Mouse (Mus musculus) MEL (cell line): ENCODE measurements around the gene Ptafr. TPM values are rescaled to one million over a fixed set of nuclear protein-coding genes. Genes with fewer than 3 reads are reported as not detected.
A peak's percentile ranks its signal among the peaks of the same experiment; 100 is the strongest.

Source experiments
- DNase-seq: peaks from one replicate; pipeline ENCODE4 v3.0.0; 2011; ENCODE audit warnings: low read depth, low spot score
- H3K27ac ChIP-seq: 2 replicates; pipeline ENCODE4 v1.5.1; 2012; ENCODE audit warnings: low read depth, mild to moderate bottlenecking, control low read depth, low read length, moderate library complexity; ENCODE audit not compliant: control insufficient read depth
- H3K27me3 ChIP-seq, 2 experiments: fragments of 150-350 bp in 1 of 2; sonication (generic) in 1 of 2; 2 replicates each; pipeline ENCODE4 v1.6.1; 2012; ENCODE audit warnings: low read length in 2 of 2, mild to moderate bottlenecking in 2 of 2, improper control_type of control experiment in 1 of 2, moderate library complexity in 1 of 2; ENCODE audit not compliant: insufficient read depth in 2 of 2, control insufficient read depth in 1 of 2
- H3K36me3 ChIP-seq, 2 experiments: 2 replicates each; pipeline ENCODE4 v1.6.1; 2012 to 2014; ENCODE audit warnings: low read length in 2 of 2, improper control_type of control experiment in 1 of 2, inconsistent platforms in 1 of 2, mild to moderate bottlenecking in 1 of 2; ENCODE audit not compliant: insufficient read depth in 2 of 2, control insufficient read depth in 1 of 2
- H3K4me1 ChIP-seq, 2 experiments: fragments of 150-350 bp in 1 of 2; sonication (generic) in 1 of 2; 2 replicates each; pipeline ENCODE4 v1.6.1; 2012; ENCODE audit warnings: low read length in 2 of 2, improper control_type of control experiment in 1 of 2, mild to moderate bottlenecking in 1 of 2; ENCODE audit not compliant: insufficient read depth in 2 of 2, control insufficient read depth in 1 of 2
- H3K4me3 ChIP-seq, 2 experiments: fragments of 150-350 bp in 1 of 2; sonication (generic) in 1 of 2; 2 replicates each; pipeline ENCODE4 v1.5.1; 2012; ENCODE audit warnings: low read depth in 2 of 2, low read length in 2 of 2, mild to moderate bottlenecking in 2 of 2, moderate library complexity in 2 of 2, control low read depth in 1 of 2, improper control_type of control experiment in 1 of 2; ENCODE audit not compliant: control insufficient read depth in 1 of 2, insufficient read depth in 1 of 2
- H3K79me2 ChIP-seq: 2 replicates; pipeline ENCODE4 v1.6.1; 2012; ENCODE audit warnings: mild to moderate bottlenecking, low read length, moderate library complexity; ENCODE audit not compliant: control insufficient read depth, poor library complexity, insufficient read depth
- H3K9ac ChIP-seq: 2 replicates; pipeline ENCODE4 v1.6.1; 2012; ENCODE audit warnings: low read depth, mild to moderate bottlenecking, control low read depth, low read length, moderate library complexity; ENCODE audit not compliant: control insufficient read depth, poor library complexity, severe bottlenecking
- H3K9me3 ChIP-seq: fragments of 150-350 bp; sonication (generic); replicated peaks from 2 replicates; pipeline ENCODE4 v1.6.1; 2012; ENCODE audit warnings: mild to moderate bottlenecking, low read length, improper control_type of control experiment, moderate library complexity; ENCODE audit not compliant: insufficient read depth
- CTCF ChIP-seq, 3 experiments: IDR thresholded peaks in 2 of 3; conservative IDR thresholded peaks in 1 of 3; 2 replicates each; pipeline ENCODE4 v1.5.1; 2011 to 2012; ENCODE audit warnings: low read length in 3 of 3, low read depth in 2 of 3, mild to moderate bottlenecking in 2 of 3, improper control_type of control experiment in 1 of 3, inconsistent platforms in 1 of 3, mixed read lengths in 1 of 3, moderate library complexity in 1 of 3; ENCODE audit not compliant: control insufficient read depth in 1 of 3, insufficient read depth in 1 of 3, poor library complexity in 1 of 3, severe bottlenecking in 1 of 3
- ELF1 ChIP-seq: IDR thresholded peaks from 2 replicates; pipeline ENCODE4 v1.6.1; 2014; ENCODE audit warnings: low read depth, mild to moderate bottlenecking, inconsistent platforms, low read length, improper control_type of control experiment, moderate library complexity
- EP300 ChIP-seq, 2 experiments: IDR thresholded peaks; 2 replicates each; pipeline ENCODE4 v1.6.1; 2011; ENCODE audit warnings: improper control_type of control experiment in 2 of 2, low read length in 2 of 2, low read depth in 1 of 2, mild to moderate bottlenecking in 1 of 2
- ETS1 ChIP-seq: IDR thresholded peaks from 2 replicates; pipeline ENCODE4 v1.6.1; 2012; ENCODE audit warnings: low read depth, mild to moderate bottlenecking, inconsistent platforms, low read length, improper control_type of control experiment, moderate library complexity
- GABPA ChIP-seq: IDR thresholded peaks from 2 replicates; pipeline ENCODE4 v1.6.1; 2012; ENCODE audit warnings: low read depth, mild to moderate bottlenecking, inconsistent platforms, low read length, improper control_type of control experiment, moderate library complexity
- GATA1 ChIP-seq: IDR thresholded peaks from 2 replicates; pipeline ENCODE4 v1.6.1; 2011; ENCODE audit warnings: low read depth, low read length, improper control_type of control experiment
- MAX ChIP-seq: IDR thresholded peaks from 2 replicates; pipeline ENCODE4 v1.6.1; 2011; ENCODE audit warnings: low read length, improper control_type of control experiment
- POLR2AphosphoS2 ChIP-seq: IDR thresholded peaks from 2 replicates; pipeline ENCODE4 v1.6.1; 2011; ENCODE audit warnings: low read length, improper control_type of control experiment
- RAD21 ChIP-seq: IDR thresholded peaks from 2 replicates; pipeline ENCODE4 v1.6.1; 2011; ENCODE audit warnings: mild to moderate bottlenecking, low read depth, low read length, improper control_type of control experiment
- RCOR1 ChIP-seq: IDR thresholded peaks from 2 replicates; pipeline ENCODE4 v1.6.1; 2012; ENCODE audit warnings: low read depth, mild to moderate bottlenecking, inconsistent platforms, low read length, improper control_type of control experiment
- SIN3A ChIP-seq: IDR thresholded peaks from 2 replicates; pipeline ENCODE4 v1.6.1; 2012; ENCODE audit warnings: low read length, improper control_type of control experiment, inconsistent platforms
- SMC3 ChIP-seq: IDR thresholded peaks from 2 replicates; pipeline ENCODE4 v1.6.1; 2011; ENCODE audit warnings: low read depth, low read length, improper control_type of control experiment
- TAL1 ChIP-seq: IDR thresholded peaks from 2 replicates; pipeline ENCODE4 v1.6.1; 2012; ENCODE audit warnings: mild to moderate bottlenecking, inconsistent platforms, low read length, moderate library complexity, mixed read lengths
- TBP ChIP-seq: IDR thresholded peaks from 2 replicates; pipeline ENCODE4 v1.8.0; 2011; ENCODE audit warnings: low read depth, low read length, improper control_type of control experiment
- TCF12 ChIP-seq: IDR thresholded peaks from 2 replicates; pipeline ENCODE4 v1.6.1; 2014; ENCODE audit warnings: low read depth, mild to moderate bottlenecking, inconsistent platforms, low read length, improper control_type of control experiment, moderate library complexity
- ZC3H11A ChIP-seq: IDR thresholded peaks from 2 replicates; pipeline ENCODE4 v1.6.1; 2012; ENCODE audit warnings: low read depth, mild to moderate bottlenecking, inconsistent platforms, low read length, improper control_type of control experiment
- ZMIZ1 ChIP-seq: IDR thresholded peaks from 2 replicates; pipeline ENCODE4 v1.6.1; 2012; ENCODE audit warnings: low read depth, mild to moderate bottlenecking, inconsistent platforms, low read length, improper control_type of control experiment, moderate library complexity
- ZNF384 ChIP-seq: IDR thresholded peaks from 2 replicates; pipeline ENCODE4 v1.6.1; 2012; ENCODE audit warnings: low read depth, mild to moderate bottlenecking, inconsistent platforms, low read length, improper control_type of control experiment
- polyA plus RNA-seq, 2 experiments: library from polyadenylated mRNA; stranded (reverse) in 1 of 2; unstranded in 1 of 2; fragments of >175 nt in 1 of 2; fragments of >200 nt in 1 of 2; gene quantifications; 2 replicates each; pipeline versions ENCODE4 v1.2.1 to v1.2.4; 2012; ENCODE audit warnings: low replicate concordance in 2 of 2, low read depth in 1 of 2; ENCODE audit not compliant: insufficient read length in 2 of 2, insufficient read depth in 1 of 2, missing spikeins in 1 of 2
- total RNA-seq: library from RNA; depleted of rRNA; stranded (reverse); fragments of 300-350 nt; gene quantifications from 2 replicates; pipeline ENCODE4 v1.2.3, GENCODE M21; 2012

Gene Ptafr
- total and polyA plus RNA-seq, 3 experiments: 0.06 TPM; not detected in 2

DNA sequence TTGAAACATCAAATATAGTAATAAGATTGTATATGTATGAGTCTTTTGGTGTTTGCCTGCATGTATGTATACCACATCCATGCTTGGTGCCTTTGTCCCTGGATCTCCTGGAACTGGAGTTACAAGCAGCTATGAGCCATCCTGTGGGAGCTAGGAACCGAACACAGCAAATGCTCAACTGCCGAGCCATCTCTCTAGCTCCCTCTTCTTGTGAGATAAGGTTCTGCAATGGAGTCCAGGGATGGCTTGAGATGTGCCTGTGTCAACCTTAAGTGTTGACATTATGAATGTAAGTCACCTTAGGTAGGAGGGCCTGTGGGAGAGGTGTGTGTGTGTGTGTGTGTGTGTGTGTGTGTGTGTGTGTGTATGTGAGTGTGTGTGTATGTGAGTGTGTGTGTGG lies 37.2 kb upstream of the Ptafr start:
- H3K79me2 ChIP-seq: peaks cover 7% of the 10 kb centered on the region; the same call in 1 of the 2 replicates
- peak; percentile 81 for DNase-seq
- H3K27me3 ChIP-seq: no peaks in the 10 kb centered on the region
- peaks cover 16 to 49% of the 10 kb centered on the region in 2 experiments for H3K4me1 ChIP-seq
- peaks cover 0 to 37% of the 10 kb centered on the region in 2 experiments; a peak in 2 of 4 replicates for H3K36me3 ChIP-seq
- H3K4me3 ChIP-seq: no peak overlapping the region
- H3K9me3 ChIP-seq: no peaks in the 10 kb centered on the region
- TF ChIP-seq ZMIZ1 (no peak), SMC3 (peak; percentile 43), ZC3H11A (no peak), MAX (no peak), SIN3A (0 out of 2 replicates have a peak, but pooled peaks have one; percentile 28), RAD21 (peak; percentile 34), CTCF (IDR thresholded peaks at IDR 0.05 in 2 of 3, conservative IDR thresholded peaks at IDR 0.05 in 1 of 3; ENCODE audit: control insufficient read depth in 1 of 3, insufficient read depth in 1 of 3, low read depth in 2 of 3, low read length in 3 of 3, poor library complexity in 1 of 3, severe bottlenecking in 1 of 3) (peak; percentile 48 to 81 (median 69))
- TF ChIP-seq, all 39 proteins: peak for 4
- no peak overlapping the region for H3K9ac ChIP-seq
- H3K27ac ChIP-seq: no peak overlapping the region

DNA sequence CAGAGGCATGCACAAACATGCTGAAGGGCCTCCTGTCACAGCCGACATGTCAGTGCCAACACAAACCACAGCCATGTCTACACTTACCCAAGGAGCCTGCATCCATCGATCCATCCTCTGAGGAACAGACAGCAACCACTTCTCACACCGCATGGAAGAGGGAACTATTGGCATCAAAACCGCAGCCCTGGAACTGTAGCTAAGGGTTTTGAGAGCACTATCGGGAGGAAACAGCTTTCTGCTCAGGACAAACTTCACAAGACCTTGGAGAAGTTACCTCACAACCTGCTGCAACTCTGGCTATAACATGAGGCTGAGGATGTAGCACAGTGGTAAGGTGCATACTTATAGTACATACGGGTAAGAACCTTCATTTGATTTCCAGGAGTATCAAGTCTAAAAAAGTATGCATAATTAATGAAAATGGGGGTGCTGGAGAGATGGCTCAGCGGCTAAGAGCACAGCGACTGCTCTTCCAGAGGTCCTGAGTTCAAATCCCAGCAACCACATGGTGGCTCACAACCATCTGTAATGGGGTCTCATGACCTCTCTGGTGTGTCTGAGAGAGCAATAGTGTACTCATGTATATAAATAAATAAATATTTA lies 35.8 kb upstream of the Ptafr start:
- Histone ChIP-seq H3K27me3 (no peaks in the 10 kb centered on the region), H3K9ac (no peak overlapping the region), H3K79me2 (peaks cover 16% of the 10 kb centered on the region), H3K4me1 (peaks cover 16 to 49% of the 10 kb centered on the region in 2 experiments), H3K9me3 (no peaks in the 10 kb centered on the region), H3K4me3 (no peak overlapping the region), H3K36me3 (peaks cover 0 to 42% of the 10 kb centered on the region in 2 experiments; a peak in 2 of 4 replicates), H3K27ac (peak overlapping the region; percentile 8; the same call in 1 of the 2 replicates)
- peak; percentile 89 for DNase-seq
- TF ChIP-seq ETS1 (peak; percentile 55), POLR2AphosphoS2 (peak; percentile 71), ZNF384 (no peak), TCF12 (peak; percentile 74; the same call in 1 of the 2 replicates), ELF1 (no peak), GABPA (no peak), GATA1 (peak; percentile 56), TBP (peak; percentile 91), TAL1 (peak; percentile 98), EP300 (IDR thresholded peaks at IDR 0.05; ENCODE audit: low read depth in 1 of 2, low read length in 2 of 2) (peak; percentile 81 to 86), MAX (peak; percentile 36; the same call in 1 of the 2 replicates), RCOR1 (peak; percentile 55; the same call in 1 of the 2 replicates)
